Mouse (Mus musculus) limb, embryonic 14.5 days (tissue): ENCODE data around the gene Kirrel3. TPM values are rescaled to one million over a fixed set of nuclear protein-coding genes. Genes with fewer than 3 reads are reported as not detected.

Experiments
- ATAC-seq: fragments of 200-750 bp; cut with Nextera tagmentation; 2 replicates; pipeline ENCODE4 v1.8.0; 2017; ENCODE audit warnings: low read depth, moderate number of reproducible peaks, moderate TSS enrichment; ENCODE audit not compliant: low FRiP score
- DNase-seq: peaks from one replicate; pipeline ENCODE4 v3.0.0-alpha.2; 2015; ENCODE audit warnings: low spot score
- H3K27ac ChIP-seq: fragments of 300-500 bp; sonication (generic); replicated peaks from 2 replicates; pipeline ENCODE4 v1.5.1; 2014; ENCODE audit warnings: low read depth, mild to moderate bottlenecking, low read length, moderate library complexity, mixed read lengths
- H3K27me3 ChIP-seq: fragments of 300-500 bp; sonication (generic); 2 replicates; pipeline ENCODE4 v1.6.1; 2014; ENCODE audit warnings: low read length, mixed read lengths; ENCODE audit not compliant: control insufficient read depth, insufficient read depth
- H3K36me3 ChIP-seq: fragments of 300-500 bp; sonication (generic); 2 replicates; pipeline ENCODE4 v1.6.1; 2014; ENCODE audit warnings: mild to moderate bottlenecking, low read length, moderate library complexity, mixed read lengths; ENCODE audit not compliant: control insufficient read depth, insufficient read depth
- H3K4me1 ChIP-seq: fragments of 300-500 bp; sonication (generic); 2 replicates; pipeline ENCODE4 v1.6.1; 2014; ENCODE audit warnings: antibody characterized with exemption, low read length, mixed read lengths; ENCODE audit not compliant: control insufficient read depth, insufficient read depth
- H3K4me2 ChIP-seq: fragments of 300-500 bp; sonication (generic); replicated peaks from 2 replicates; pipeline ENCODE4 v1.6.1; 2014; ENCODE audit warnings: low read depth, mild to moderate bottlenecking, low read length, moderate library complexity; ENCODE audit not compliant: severe bottlenecking
- H3K4me3 ChIP-seq: fragments of 300-500 bp; sonication (generic); replicated peaks from 2 replicates; pipeline ENCODE4 v1.5.1; 2014; ENCODE audit warnings: low read length
- H3K9ac ChIP-seq: fragments of 300-500 bp; sonication (generic); 2 replicates; pipeline ENCODE4 v1.6.1; 2014; ENCODE audit warnings: mild to moderate bottlenecking, low read depth, low read length, moderate library complexity; ENCODE audit not compliant: severe bottlenecking
- H3K9me3 ChIP-seq: fragments of 300-500 bp; sonication (generic); 2 replicates; pipeline ENCODE4 v1.6.1; 2016; ENCODE audit warnings: low read length; ENCODE audit not compliant: control insufficient read depth
- POLR2A ChIP-seq: fragments of 200-500 bp; IDR thresholded peaks from 2 replicates; pipeline ENCODE4 v1.8.0; 2012; ENCODE audit warnings: inconsistent platforms, mild to moderate bottlenecking, moderate library complexity, borderline replicate concordance; ENCODE audit not compliant: insufficient read depth, insufficient read length; ENCODE audit errors: extremely low read depth
- WGBS: fragments of 180-500 bp; shearing (Covaris S2); extraction: QIAGEN DNeasy Blood & Tissue Kit; methylation state at CpG from one replicate; pipeline ENCODE4 v1.1.7; 2014; 5-methylcytosine and 5-hydroxymethylcytosine counted together
- polyA plus RNA-seq, 2 experiments: library from polyadenylated mRNA; depleted of rRNA in 1 of 2; stranded (reverse) in 1 of 2; unstranded in 1 of 2; fragments of >200 nt; fragmentation: Nextera tagmentation in 1 of 2; extraction: Ambion mirVana in 1 of 2; gene quantifications; 2 replicates each; pipeline versions ENCODE4 v1.2.1 to v1.2.3; 2012 to 2014

Gene Kirrel3
- polyA plus RNA-seq, 2 experiments: 10.1 to 14.6 TPM

DNA sequence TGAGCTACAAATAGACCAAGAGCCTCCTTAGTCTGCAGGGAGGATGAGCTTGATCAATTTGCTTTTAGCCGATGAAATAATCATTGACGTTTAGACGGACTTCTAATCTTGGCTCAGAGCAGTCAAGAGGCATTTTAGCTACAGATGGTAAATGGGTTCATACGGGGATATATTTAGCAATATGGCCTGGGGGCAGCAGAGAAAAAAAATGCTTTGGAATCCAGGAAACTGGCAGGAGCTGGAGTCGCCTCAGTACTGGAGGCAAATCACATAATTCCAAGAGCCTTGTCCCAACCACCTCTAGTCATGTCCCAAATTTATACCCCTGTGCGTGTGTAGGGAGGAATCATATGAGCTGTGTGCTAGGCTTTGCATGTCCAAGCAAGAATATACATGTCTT lies 132.4 kb downstream of the Kirrel3 start:
- H3K4me2 ChIP-seq: no peak overlapping the region
- no peaks in the 10 kb centered on the region for H3K9me3 ChIP-seq
- H3K36me3 ChIP-seq: no peaks in the 10 kb centered on the region
- no peak overlapping the region for H3K9ac ChIP-seq
- H3K27ac ChIP-seq: no peak overlapping the region
- H3K4me3 ChIP-seq: no peak overlapping the region
- no peaks in the 10 kb centered on the region for H3K27me3 ChIP-seq
- 61% methylated on average over 6 of the region's 6 CpGs for WGBS
- ATAC-seq (no peak), DNase-seq (no peak)
- no peaks in the 10 kb centered on the region for H3K4me1 ChIP-seq
- no peak for TF ChIP-seq POLR2A

DNA sequence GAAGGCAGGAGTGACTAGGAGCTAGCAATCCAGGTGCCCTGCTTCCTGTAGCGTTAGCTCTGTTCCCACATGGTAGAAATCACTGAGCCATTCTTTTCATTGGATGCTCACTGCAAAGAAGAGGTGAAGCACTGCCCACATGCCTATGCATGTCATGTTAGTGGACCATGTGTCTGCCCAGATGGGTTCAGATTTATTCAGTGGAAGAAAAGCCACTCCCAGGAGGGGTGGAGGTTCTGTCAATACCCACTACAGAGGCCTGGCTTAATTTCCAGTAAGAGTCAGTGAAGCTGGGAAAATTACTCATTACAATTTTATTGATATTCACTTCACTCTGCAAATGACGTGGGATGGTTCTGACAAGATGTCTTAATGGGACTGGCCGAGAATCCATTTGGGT lies 134.2 kb downstream of the Kirrel3 start:
- no peaks in the 10 kb centered on the region for H3K36me3 ChIP-seq
- DNase-seq: no peak
- no peak overlapping the region for H3K27ac ChIP-seq
- TF ChIP-seq POLR2A: no peak
- no peaks in the 10 kb centered on the region for H3K27me3 ChIP-seq
- no peak overlapping the region for H3K4me3 ChIP-seq
- ATAC-seq: no peak
- WGBS: 80% methylated on average over 3 of the region's 3 CpGs
- H3K9me3 ChIP-seq: no peaks in the 10 kb centered on the region
- H3K9ac ChIP-seq: no peak overlapping the region
- no peaks in the 10 kb centered on the region for H3K4me1 ChIP-seq
- H3K4me2 ChIP-seq: no peak overlapping the region

DNA sequence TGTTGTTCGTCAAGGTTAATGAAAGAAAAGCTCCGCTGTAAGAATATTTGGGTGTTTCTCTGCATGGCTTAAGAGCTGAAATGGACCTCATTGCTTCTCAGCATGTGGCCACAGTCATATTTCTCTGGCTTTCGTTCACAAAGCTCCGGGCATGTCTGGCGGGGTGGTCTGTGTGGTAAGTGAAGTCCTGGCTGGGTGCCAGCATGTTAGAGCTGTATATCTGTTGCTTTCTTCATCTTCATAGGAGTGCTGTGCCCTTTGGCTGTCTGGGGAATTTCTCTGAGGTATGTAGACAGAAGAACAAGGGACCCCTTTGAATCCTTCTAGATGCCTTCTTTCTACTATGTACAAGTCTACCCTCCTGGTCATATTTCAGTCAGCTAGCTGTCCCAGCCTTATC lies 137.8 kb downstream of the Kirrel3 start:
- Histone ChIP-seq H3K9ac (no peak overlapping the region), H3K4me2 (no peak overlapping the region), H3K27me3 (no peaks in the 10 kb centered on the region), H3K36me3 (no peaks in the 10 kb centered on the region), H3K27ac (no peak overlapping the region), H3K4me1 (no peaks in the 10 kb centered on the region), H3K9me3 (no peaks in the 10 kb centered on the region), H3K4me3 (no peak overlapping the region)
- WGBS: 37% methylated on average over 5 of the region's 5 CpGs
- ATAC-seq: no peak
- no peak for DNase-seq
- no peak for TF ChIP-seq POLR2A

DNA sequence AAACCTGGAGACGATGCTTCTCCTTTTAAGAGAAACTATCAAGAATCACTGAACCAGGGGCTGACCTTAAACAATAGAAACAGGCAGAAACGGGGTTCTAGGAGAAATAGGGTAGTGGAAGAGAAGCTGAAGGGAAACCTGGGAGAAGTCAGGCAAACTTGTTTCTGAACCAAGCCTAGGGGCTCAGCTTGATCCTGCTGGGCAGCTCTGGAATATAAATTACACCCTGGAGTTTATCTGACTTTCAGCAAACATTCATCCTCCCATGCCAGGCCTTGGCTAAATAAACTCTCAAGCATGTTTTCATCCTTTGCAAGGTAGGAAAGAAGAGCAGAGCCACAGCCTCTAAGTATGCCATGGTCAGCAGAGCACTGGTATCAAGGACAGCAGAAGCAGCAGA lies 138.3 kb downstream of the Kirrel3 start:
- H3K27me3 ChIP-seq: no peaks in the 10 kb centered on the region
- H3K4me1 ChIP-seq: no peaks in the 10 kb centered on the region
- no peaks in the 10 kb centered on the region for H3K36me3 ChIP-seq
- no peak for TF ChIP-seq POLR2A
- WGBS: 75% methylated on average over 2 of the region's 2 CpGs
- no peak for DNase-seq
- no peaks in the 10 kb centered on the region for H3K9me3 ChIP-seq
- no peak for ATAC-seq
- H3K4me3 ChIP-seq: no peak overlapping the region
- no peak overlapping the region for H3K4me2 ChIP-seq
- no peak overlapping the region for H3K9ac ChIP-seq
- no peak overlapping the region for H3K27ac ChIP-seq

DNA sequence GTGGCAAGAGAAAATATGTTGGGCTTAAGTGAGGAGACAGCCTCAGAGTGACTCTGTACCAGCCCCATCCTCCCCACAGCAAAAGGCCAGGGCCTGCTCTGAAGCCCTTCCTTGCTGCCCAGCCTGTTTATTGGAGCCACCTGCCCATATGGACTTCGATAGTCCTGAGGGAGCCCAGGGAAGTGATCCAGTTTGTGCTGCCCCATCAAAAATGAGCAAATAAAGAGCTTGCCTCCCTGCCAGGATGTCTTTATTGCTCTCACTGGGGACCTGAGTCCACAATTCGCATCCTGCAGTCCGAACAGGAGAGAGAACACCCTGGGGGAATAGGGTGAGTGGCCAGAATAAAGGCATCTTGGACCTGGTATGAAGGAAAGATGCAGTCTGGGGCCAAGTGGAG lies 143.1 kb downstream of the Kirrel3 start:
- TF ChIP-seq POLR2A: no peak
- no peak for ATAC-seq
- Histone ChIP-seq H3K4me3 (no peak overlapping the region), H3K4me1 (no peaks in the 10 kb centered on the region), H3K27ac (no peak overlapping the region), H3K4me2 (no peak overlapping the region), H3K36me3 (no peaks in the 10 kb centered on the region), H3K27me3 (no peaks in the 10 kb centered on the region), H3K9me3 (no peaks in the 10 kb centered on the region), H3K9ac (no peak overlapping the region)
- WGBS: 31% methylated on average over 3 of the region's 3 CpGs
- DNase-seq: no peak

DNA sequence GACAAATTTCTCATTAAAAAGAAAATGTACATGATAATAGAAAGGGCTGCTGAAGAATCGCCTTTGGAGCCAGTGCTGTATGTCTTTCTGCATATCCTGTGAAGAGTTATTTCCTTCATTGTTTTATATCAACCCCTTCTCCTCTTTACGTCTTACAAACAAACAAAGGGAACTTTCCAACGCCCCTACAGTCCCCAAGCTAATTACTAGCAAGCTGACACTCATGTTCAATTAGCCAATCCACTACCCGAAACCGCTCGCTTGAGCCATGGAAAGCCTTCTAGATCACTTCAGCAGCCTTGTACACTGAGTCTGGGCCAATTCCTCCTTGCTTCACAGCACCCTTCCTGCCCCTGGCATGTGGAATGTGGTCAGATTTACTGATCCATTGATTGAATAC lies 150.0 kb downstream of the Kirrel3 start:
- no peaks in the 10 kb centered on the region; the same call in 1 of the 2 replicates for H3K9me3 ChIP-seq
- H3K9ac ChIP-seq: no peak overlapping the region
- TF ChIP-seq POLR2A: no peak
- WGBS: 73% methylated on average over 6 of the region's 6 CpGs
- no peak overlapping the region for H3K4me2 ChIP-seq
- ATAC-seq: no peak
- no peaks in the 10 kb centered on the region for H3K27me3 ChIP-seq
- H3K4me3 ChIP-seq: no peak overlapping the region
- no peaks in the 10 kb centered on the region for H3K4me1 ChIP-seq
- H3K36me3 ChIP-seq: no peaks in the 10 kb centered on the region
- no peak for DNase-seq
- H3K27ac ChIP-seq: no peak overlapping the region
